Mouse (Mus musculus) testis, adult 2 months (tissue): ENCODE results near the gene Bcl2l10. TPM values are rescaled to one million over a fixed set of nuclear protein-coding genes. Genes with fewer than 3 reads are reported as not detected.

Experiments
- H3K27ac ChIP-seq: fragments of 200-500 bp; 2 replicates; pipeline ENCODE4 v1.5.1; 2012; ENCODE audit warnings: low read depth, low read length; ENCODE audit not compliant: control insufficient read depth, insufficient read depth
- H3K27me3 ChIP-seq: fragments of 200-500 bp; 2 replicates; pipeline ENCODE4 v1.6.1; 2012; ENCODE audit warnings: mild to moderate bottlenecking, low read length, moderate library complexity; ENCODE audit not compliant: control insufficient read depth, insufficient read depth
- H3K36me3 ChIP-seq: fragments of 200-500 bp; 2 replicates; pipeline ENCODE4 v1.6.1; 2012; ENCODE audit warnings: mild to moderate bottlenecking, low read length; ENCODE audit not compliant: control insufficient read depth, insufficient read depth
- H3K4me1 ChIP-seq: fragments of 200-500 bp; 2 replicates; pipeline ENCODE4 v1.6.1; 2012; ENCODE audit warnings: low read length; ENCODE audit not compliant: control insufficient read depth, insufficient read depth
- H3K4me3 ChIP-seq: fragments of 200-500 bp; 2 replicates; pipeline ENCODE4 v1.5.1; 2012; ENCODE audit warnings: low read depth, mild to moderate bottlenecking, low read length, moderate library complexity, mixed read lengths; ENCODE audit not compliant: control insufficient read depth
- CTCF ChIP-seq: fragments of 200-500 bp; IDR thresholded peaks from 2 replicates; pipeline ENCODE4 v1.5.1; 2012; ENCODE audit warnings: low read depth, mild to moderate bottlenecking, inconsistent platforms, low read length, moderate library complexity; ENCODE audit not compliant: control insufficient read depth, insufficient read depth, insufficient replicate concordance
- POLR2A ChIP-seq: fragments of 200-500 bp; IDR thresholded peaks from 2 replicates; pipeline ENCODE4 v1.6.1; 2012; ENCODE audit warnings: low read depth, mild to moderate bottlenecking, inconsistent platforms, low read length, moderate library complexity; ENCODE audit not compliant: control insufficient read depth
- polyA plus RNA-seq: library from polyadenylated mRNA; depleted of rRNA; stranded (reverse); fragments of >200 nt; gene quantifications from 2 replicates; pipeline ENCODE4 v1.2.3, GENCODE M21; 2012

Bcl2l10 gene
- polyA plus RNA-seq, 1 experiment = not detected

DNA sequence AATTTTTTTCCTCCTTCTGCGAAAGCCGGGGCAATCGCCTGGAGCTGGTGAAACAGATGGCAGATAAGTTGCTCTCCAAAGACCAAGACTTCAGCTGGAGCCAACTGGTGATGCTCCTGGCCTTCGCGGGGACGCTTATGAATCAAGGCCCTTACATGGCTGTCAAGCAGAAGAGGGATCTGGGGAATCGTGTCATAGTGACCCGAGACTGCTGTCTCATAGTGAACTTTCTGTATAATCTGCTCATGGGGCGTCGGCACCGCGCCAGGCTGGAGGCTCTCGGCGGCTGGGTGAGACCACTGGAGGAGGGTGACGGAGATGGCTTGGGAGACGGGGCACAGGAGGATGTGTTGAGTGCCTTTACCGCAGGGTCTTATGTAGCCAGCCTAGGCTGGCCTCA is 508 bp downstream of the Bcl2l10 start:
- no peaks in the 10 kb centered on the region for H3K27me3 ChIP-seq
- no peak overlapping the region for H3K4me3 ChIP-seq

DNA sequence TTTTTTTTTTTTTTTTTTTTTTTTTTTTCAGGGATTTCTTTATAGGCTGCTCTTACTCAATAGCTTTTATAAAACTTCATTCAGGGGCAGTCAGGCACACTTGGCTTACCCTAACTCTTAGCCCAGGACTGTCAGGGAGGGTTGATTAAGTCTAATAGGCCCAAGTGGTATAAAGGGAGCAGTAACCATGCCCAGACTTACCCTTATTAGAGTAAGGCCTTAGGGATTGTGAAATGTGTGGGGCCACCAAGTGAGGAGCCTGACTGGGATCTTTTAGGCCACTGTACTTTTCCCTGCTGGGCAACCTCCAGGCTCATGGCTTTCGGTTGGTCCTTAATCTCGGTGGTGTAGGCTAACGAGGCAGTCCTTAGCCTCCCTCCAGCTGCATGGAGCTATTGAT is 1.1 kb downstream of the Bcl2l10 start:
- H3K27ac ChIP-seq = no peak overlapping the region
- TF ChIP-seq POLR2A (no peak), CTCF (no peak)

More for the DNA sequence above, 508 bp downstream of the Bcl2l10 start:
- Histone ChIP-seq H3K36me3 (no peaks in the 10 kb centered on the region), H3K4me1 (peaks cover 2% of the 10 kb centered on the region), H3K27ac (no peak overlapping the region)
- TF ChIP-seq POLR2A (no peak), CTCF (no peak)

DNA sequence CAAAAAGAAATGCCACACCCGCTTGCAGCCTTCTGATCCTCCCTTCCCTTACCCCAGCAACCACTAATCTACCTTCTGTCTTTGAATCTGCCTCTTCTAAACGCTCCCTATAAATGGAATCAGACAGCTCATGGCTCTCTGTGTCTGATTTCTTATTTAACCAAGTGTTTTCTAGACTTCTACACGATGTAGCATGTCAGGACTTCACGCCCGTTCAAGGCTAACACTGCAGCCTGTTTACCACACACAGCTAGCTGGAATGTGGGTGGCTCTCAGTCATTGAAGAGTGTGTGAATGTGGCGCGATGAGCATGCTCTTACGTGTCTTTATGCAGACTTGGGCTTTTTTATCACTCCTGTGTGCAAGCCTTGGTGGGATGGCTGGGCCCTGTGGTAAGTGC is 5.5 kb downstream of the Bcl2l10 start:
- Histone ChIP-seq H3K36me3 (no peaks in the 10 kb centered on the region), H3K4me3 (no peak overlapping the region), H3K4me1 (peaks cover 4% of the 10 kb centered on the region), H3K27ac (no peak overlapping the region), H3K27me3 (no peaks in the 10 kb centered on the region)
- TF ChIP-seq POLR2A = no peak
- TF ChIP-seq CTCF = no peak

More for the DNA sequence above, 1.1 kb downstream of the Bcl2l10 start:
- H3K4me1 ChIP-seq = peaks cover 2% of the 10 kb centered on the region
- no peaks in the 10 kb centered on the region for H3K27me3 ChIP-seq
- no peak overlapping the region for H3K4me3 ChIP-seq
- H3K36me3 ChIP-seq = no peaks in the 10 kb centered on the region

DNA sequence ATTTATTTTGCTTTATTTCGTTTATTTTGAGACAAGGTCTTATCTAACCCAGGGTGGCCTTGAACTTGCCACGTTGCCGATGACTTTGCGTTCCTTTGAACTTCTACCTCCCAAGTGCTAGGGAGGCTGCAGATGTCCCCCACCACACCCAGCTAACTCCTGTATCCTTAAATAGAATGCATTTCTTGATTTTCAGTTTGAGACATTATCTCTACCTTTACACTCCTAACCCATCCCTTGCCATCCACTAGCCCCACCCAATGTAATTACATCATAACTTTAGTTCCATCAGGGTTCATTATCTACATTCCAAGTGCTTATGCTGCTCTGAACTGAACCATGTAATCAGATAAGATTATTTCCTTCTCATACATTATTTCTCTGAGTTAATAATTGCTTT is 8.2 kb downstream of the Bcl2l10 start:
- Histone ChIP-seq H3K27me3 (no peaks in the 10 kb centered on the region), H3K27ac (no peak overlapping the region), H3K4me1 (peaks cover 2% of the 10 kb centered on the region; the same call in 1 of the 2 replicates), H3K36me3 (no peaks in the 10 kb centered on the region), H3K4me3 (no peak overlapping the region)
- TF ChIP-seq CTCF = no peak
- TF ChIP-seq POLR2A = no peak

DNA sequence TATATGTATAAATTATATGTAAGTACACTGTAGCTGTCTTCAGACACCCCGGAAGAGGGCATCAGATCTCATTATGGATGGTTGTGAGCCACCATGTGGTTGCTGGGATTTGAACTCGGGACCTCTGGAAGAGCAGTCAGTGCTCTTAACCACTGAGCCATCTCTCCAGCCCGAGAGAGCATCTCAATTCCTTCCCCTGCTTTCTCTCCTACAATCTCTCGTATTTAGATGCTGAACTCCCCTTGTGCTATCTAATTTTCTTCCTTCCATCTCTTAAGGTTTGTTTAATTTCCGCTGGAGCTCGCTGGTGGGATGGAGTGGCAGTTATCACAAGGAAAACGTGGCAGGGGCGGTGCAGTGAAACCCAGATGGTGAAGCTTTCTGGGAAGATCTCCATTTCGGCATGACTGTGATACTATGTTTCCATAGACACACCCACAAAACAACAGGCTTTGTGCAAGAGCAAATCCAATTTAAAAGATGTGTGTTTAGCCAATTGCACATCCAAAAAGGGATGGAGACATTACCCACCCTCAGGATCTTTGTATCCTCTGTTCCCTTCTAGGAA is 9.6 kb downstream of the Bcl2l10 start:
- TF ChIP-seq CTCF = no peak
- no peak for TF ChIP-seq POLR2A
- no peak overlapping the region for H3K4me3 ChIP-seq

DNA sequence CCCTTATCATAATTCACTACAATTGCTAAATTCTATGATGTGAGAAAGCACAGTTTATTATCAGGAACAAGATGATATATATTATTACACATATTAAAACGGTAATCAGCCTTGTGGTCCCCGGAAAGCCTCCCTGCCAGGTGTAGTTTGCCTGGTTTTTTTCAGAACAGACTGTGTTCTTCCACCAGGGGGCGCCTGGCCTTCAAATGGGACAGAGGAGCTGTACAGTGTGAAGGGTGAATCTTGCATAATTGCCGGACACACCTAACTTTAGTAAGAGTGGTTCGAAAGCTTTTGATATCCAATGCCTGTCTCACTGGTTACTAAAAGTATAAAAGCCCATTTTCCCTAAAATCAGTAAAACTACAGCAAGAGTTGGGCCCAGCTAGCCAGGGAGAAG is 14.1 kb downstream of the Bcl2l10 start:
- TF ChIP-seq CTCF (peak; percentile 60; the same call in 1 of the 2 replicates), POLR2A (no peak)
- Histone ChIP-seq H3K27me3 (no peaks in the 10 kb centered on the region), H3K4me1 (peaks cover 5% of the 10 kb centered on the region), H3K36me3 (no peaks in the 10 kb centered on the region), H3K4me3 (no peak overlapping the region), H3K27ac (peak overlapping the region; percentile 72)

More for the DNA sequence above, 9.6 kb downstream of the Bcl2l10 start:
- H3K36me3 ChIP-seq = no peaks in the 10 kb centered on the region
- peaks cover 2% of the 10 kb centered on the region; the same call in 1 of the 2 replicates for H3K4me1 ChIP-seq
- H3K27ac ChIP-seq = peak overlapping the region; percentile 46
- H3K27me3 ChIP-seq = no peaks in the 10 kb centered on the region

DNA sequence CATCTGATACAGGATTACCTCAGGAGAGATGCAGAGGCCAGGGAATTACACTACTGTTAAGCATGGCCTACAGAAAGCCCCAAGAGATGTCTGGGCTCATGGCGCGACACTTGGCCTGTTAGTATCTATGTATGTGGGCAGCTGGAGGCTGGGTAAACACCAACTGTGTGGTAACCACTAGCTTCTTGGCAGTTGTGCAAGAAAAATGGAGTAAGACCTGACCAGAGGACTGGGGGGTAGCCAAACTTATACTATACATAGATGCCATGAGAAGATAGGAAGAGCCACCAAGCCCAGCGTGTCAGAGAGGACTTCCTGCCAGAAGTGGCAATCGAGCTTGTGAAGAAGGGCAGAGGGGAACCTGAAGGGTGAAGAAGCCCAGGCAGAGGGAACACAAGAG is 14.6 kb downstream of the Bcl2l10 start:
- no peaks in the 10 kb centered on the region for H3K27me3 ChIP-seq
- no peak overlapping the region for H3K4me3 ChIP-seq
- H3K4me1 ChIP-seq = peaks cover 5% of the 10 kb centered on the region
- H3K36me3 ChIP-seq = no peaks in the 10 kb centered on the region
- peak overlapping the region; percentile 72 for H3K27ac ChIP-seq
- TF ChIP-seq POLR2A (no peak), CTCF (no peak)
